Mouse (Mus musculus) mouse embryonic stem cell (cell line): ENCODE data around the gene Dcst1.

Experiments used
- in situ Hi-C, 2 experiments: fragments of 300-500 bp; cut with MboI; formaldehyde crosslinking; loops; 1 replicate in 1 of 2; 3 replicates in 1 of 2; pipeline ENCODE4 v1.14.3; 2019 to 2020; ENCODE audit warnings: low sequenced_read_pairs in 2 of 2, low pct_unique_long_range_greater_than_20kb in 1 of 2, mixed read lengths in 1 of 2; ENCODE audit not compliant: unreplicated experiment in 1 of 2

Dcst1 gene

DNA sequence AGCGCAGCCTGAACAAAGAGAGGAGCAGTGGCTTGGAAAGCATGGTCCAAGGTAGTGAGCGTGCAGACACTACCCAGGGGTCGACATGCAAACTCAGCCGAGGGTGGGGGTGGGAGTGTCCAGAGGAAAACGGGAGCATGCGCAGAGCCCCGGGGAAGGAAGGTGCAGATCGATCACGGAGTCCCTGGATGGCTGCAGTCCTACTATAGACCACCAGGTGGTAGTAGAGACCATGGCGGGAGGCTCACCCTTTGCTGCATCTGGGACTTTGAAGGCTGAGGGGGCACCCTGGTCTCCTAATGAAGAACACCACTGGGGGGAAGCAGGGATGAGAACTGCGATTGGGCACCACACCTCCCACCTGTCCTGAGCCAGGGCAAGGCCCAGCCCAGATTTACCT is 24.6 kb downstream of the Dcst1 start:
- in situ Hi-C loops = loop anchor here in 1 of 2 experiments (10.0 kb wide), 1 partner anchor 144 kb away; no protein-coding TSS in a partner anchor

DNA sequence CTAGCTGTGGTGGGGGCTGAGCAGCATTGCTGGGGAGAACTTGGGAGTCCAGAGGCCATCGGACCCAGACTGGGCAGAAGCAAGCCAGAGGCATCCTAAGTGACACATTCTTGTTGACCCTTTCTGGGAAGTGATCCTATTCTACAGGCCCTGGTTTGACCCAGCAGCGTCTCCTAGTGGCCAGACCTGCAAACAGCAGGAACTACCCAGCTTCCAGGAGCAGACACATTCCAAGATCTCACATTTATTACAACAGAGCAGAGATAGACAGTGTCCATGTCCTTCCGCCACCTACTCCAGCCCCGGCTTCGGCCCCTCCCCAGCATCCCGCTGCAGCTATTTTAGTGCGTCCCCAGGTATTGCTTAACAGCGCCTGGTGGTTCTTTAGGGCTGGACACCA is 25.6 kb downstream of the Dcst1 start:
- in situ Hi-C loops = no loop called here

DNA sequence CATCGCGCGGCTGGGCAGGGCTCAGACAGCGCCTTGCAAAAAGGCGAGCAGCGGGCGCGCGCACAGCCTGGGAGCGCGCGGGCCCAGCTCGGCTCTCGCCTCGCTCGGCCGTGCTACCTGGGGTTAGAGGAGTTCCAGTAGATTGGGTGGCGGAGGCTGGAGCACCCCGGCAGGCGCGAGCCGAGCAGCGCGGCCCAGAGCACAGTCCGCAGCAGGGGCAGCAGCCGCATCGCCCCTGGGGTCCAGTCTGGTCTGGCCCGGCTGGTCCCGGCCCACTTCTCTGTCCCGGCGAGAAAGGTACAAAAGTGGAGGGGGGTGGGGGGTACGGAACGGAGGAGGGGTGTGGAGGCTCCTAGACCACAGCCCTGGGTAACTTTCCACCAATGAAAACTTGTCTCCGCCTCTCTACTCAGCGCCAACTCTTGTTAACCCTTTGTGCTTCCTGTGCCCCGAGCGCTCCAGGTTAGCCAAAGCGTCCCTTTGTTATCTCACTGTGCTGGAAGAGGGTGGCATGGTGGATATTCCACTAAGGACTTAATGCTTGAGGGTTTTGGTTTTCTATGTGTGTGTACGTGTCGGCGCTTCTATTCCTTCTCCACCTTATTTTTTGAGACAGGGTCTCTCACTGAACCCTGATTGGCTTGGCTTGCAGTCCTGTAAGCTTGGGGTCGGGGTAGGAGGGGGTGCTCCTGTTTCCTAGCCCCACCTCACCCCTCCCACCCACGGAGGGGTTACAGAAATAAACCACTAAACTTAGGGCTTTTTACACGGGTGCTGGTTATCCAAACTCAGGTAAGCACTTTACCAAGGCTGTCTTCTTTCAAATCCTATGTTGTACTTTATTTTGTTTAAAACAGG is 27.1 kb downstream of the Dcst1 start, which contains the start of gene Efna4:
TSS of gene Efna4 (minus strand) at position 308 of the 858 bp plus-strand sequence.
- in situ Hi-C loops = no loop called here

DNA sequence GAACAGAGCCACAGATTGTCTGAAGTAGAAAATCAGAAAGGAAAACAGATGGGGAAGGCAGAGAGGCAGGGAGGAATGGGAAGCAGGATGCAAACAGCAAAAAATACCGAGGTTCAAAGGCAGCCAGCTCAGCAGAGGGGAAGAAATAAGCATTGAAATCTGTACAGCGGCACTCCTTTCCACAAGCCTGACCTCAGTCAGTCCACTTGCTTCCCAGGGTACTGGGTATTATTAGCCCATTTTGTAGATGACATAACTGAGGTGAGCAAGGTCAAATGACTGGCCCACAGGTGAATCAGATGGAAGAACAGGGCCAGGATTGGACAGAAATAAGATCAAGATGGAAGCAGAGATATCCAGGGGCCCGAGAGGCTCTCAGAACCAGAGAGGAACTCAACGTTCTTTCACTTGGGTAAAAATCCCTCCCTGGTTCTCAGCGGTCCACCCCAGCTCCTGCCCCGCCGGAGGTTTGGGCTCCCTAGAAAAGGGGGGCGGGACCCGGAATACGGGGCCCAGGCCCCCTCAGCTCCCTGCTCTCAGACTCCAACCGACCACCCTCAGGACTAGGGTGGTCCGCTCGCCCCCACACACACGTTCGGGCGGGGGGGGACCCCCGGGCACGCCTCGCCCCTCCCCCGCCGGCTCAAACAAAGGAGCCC is 27.9 kb downstream of the Dcst1 start:
- in situ Hi-C loops = no loop called here

DNA sequence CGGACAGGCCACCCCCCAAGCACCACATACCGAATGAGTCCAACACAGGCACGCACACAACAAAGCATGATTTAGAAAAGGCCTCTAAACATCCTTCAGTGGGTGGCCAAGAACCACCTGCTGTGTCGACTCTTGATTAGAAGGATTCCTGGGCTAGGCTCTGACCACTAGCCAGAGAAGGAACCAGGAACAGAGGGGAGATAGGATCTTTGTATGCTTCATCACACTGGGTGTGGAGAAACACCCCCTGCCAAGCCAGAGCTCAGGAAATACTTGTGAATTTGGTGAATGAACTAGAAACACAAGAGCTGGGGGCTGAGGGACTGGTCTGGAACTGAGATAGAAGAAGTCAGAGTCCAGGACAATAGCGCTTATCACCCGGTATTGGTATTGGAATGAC is 28.5 kb downstream of the Dcst1 start:
- in situ Hi-C loops = no loop called here

DNA sequence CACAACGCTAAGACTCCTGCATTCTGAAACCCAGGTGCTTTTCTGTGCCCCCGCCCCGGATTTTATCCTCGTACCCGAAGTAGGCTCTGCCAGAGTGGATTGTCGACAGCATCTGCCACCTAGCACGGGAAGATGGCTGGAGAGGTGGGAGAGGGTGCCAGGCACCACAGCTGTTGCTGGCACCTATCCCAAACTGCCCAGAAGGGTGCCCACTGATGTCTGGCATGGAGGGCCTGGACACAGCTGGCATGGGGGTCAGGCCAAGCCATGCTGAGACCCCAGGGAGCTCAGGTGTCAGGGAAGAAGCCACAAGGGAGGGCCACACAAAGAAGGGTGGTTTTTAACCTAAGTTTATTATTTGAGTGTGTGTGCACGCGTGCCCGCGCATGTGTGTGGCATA is 32.0 kb downstream of the Dcst1 start:
- in situ Hi-C loops = no loop called here

DNA sequence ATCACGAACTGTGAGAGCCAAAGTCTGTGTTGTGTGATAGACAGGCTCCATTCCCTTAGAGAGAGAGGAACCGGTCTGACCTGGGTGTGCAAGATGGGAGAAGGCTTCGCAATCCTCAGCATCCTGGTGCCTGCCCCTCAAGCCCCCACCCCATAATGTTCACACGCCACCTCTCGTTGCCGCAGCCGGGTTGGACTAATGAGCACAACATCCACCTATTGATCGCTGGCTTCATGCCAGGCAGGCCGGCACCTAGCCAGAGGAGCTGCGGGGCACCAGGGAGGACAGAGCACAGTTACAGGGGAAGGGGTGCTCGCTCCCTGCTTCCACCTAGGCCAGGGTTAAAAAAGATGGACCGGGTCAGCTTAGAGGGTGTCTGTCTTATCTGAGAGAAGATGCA is 32.6 kb downstream of the Dcst1 start:
- in situ Hi-C loops = no loop called here

DNA sequence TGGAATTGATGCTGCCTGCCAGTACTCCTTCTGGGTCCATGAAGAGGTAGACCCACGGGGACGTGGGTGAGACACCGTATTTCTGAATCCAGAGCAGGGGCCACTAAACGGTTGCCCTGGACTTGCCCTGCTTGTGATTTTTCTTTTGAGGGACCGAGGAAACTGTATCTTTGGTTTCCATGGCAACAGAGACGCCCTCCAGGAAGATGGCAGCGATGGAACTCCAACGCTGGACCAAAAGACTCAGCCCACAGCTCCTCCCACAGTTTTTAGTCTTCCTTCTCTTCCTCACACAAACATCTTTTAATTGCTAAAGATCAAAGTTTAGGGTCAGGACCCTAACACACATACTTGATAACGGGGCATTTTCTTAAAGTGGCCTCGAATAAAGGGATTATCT is 33.0 kb downstream of the Dcst1 start:
- in situ Hi-C loops = no loop called here

DNA sequence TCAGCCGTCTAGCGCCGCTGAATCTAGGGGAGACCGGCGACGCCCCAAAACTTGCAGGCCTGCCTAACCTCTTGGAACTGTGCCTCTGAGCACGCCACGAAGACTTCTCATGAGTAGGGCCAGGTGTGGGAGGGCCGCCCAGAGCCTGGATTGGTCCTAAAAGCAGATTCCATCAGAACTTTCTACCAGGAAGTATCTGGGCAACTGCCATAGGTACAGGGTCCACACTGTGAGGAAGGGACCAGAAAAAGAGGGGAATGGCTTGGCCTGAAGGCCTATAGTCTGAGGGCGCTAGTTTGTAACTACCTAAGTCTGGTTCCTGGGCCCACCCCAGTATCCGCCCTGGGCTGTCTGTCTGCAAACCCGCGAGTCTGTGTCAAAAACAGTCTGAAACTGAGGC is 33.5 kb downstream of the Dcst1 start:
- in situ Hi-C loops = no loop called here

DNA sequence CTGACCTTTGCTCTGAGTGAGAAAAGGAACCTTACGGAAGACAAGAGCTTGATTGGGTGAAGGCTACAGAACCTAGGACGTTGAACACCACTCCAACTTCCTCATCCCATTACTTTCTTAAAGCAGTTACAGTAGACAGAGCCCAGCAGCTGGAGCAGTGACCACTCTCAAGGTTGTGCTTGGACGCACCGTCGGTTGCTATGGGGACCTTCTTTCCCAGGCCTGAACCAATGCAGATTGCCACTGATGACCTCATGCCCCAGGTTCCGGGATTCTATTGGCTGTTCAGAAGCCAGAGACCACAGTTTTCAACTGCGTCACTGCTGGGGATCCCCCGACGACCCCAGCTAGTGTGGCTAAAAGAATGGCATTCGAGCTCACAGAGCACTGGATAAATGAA is 34.1 kb downstream of the Dcst1 start:
- in situ Hi-C loops = no loop called here

DNA sequence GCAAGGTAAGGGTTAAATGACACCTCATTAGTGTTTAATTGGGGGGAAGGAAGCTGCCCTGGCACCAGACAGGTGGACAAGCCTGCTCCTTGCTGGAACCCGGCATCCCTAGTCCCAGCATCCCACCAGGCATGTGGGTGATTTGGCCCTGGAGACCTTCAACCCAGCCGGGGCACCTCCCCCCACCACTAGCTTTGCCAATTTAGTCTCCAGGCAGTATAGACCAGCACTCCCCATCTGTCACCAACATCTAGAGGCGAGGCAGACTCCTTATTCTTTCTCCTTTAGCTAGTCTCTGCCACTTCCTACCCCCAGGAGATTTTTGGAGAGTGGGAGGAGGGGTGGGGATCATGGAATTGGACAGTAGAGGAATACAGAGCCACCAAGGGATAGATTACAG is 34.7 kb downstream of the Dcst1 start:
- in situ Hi-C loops = no loop called here

DNA sequence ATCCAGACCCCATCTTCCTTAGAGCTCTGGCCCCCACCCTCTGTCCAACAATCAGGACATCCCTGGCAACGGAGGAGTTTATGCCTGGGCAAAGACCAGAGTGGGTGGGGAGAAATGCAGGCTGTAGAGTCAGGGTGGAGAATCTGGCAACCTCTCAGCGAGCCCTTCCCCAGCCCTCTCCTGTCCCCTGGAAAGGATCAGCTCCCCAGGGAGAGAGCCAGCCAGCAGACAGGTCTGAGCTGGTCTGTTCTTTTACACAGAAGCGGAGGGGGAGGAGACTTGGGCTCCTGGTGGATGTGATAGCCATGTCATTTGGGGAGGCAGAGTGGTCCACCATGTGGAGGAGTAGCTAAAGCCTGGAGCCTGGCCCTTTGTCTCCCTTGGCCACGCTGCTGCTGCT is 36.4 kb downstream of the Dcst1 start:
- in situ Hi-C loops = no loop called here

DNA sequence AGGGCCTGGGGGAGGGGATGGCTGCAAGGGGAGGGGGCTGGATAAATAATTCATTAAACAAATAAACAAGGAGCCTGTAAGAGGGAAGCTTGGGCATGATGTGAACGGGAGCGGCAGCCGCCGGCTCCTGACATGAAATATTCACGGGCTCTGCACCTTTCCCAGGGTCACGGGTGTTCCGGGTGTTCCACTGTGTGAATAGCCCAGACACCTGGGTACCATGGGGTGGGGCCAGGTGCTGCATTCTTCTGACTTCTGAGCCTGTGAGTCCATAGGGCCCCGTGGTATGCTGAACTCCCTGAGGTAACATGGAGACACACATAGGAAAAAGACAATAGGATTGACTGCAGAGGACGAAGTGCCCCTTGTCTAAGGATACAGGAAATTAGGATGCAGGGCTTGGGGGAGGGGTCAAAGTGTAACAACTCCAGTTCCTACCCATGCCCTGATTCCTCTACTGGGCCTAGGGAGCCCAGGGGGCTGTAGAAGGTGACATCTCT is 37.6 kb downstream of the Dcst1 start:
- in situ Hi-C loops = no loop called here

DNA sequence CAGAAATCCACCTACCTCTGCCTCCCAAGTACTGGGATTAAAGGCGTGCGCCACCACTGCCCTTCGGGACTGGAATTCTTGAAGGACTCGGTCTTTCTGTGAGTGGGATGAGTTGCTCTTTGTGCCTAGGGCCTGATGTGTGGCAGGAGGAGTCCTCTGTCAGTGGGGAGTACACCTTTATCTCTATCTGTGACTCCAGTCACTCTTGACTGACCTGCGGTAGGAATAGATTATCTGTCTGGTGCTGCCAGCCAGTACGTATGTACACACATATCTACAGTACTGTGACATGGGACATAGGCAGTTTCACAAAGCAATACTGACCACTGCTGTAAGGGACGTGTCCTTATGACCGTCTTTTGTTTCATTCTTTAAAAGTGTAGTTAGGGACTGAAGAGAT is 39.2 kb downstream of the Dcst1 start:
- in situ Hi-C loops = no loop called here

DNA sequence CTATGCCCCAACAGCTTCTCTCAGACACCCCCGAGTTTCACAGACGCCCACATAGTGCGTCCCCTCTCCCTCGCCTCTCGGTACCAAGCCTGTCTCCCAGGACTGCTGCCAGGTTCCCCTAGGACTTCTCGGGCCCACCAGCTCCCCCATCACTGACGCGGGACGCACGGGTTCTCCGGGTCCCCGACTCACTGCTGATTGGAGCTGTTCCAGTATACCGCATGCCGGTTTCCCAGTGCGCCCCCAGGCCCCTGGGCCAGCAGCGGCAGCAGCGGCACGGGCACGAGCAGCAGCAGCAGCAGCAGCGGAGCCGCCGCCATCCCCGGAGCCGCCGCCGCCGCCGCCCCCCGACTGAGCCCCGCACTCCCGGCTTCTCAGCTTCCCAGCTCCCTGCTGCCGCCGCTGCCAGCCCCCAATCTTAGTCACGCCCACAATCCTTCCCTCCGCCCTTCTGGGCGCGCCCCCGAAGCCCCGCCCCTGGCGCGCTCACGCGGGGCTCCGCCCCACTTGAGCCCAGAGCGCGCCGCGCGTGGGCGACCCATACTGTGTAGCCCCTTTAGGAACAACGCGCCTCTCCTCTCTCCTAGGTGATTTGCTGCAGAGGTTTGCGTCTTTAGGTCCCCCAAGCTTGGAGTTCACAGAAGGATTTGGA is 42.4 kb downstream of the Dcst1 start, which contains the start of gene Efna3:
TSS of gene Efna3 (minus strand) at position 452 of the 652 bp plus-strand sequence.
- in situ Hi-C loops = no loop called here

DNA sequence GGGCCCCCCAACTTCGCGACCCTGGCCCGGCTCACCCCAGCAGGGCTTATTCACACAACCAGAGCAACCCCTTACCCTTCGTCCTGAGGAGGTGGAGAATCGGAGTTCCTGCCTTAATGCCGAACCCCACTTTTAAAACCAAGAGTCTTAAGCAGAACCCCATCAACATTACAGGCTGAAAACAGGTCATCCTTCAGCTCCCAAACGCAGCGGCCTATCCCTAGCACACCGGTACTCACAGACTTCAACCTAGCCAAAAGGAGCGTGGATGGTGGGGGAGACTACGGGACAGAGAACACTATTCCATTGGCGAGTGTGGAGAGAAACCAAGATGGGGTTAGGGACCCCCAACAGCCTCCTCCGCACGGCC is 42.9 kb downstream of the Dcst1 start:
- in situ Hi-C loops = no loop called here

DNA sequence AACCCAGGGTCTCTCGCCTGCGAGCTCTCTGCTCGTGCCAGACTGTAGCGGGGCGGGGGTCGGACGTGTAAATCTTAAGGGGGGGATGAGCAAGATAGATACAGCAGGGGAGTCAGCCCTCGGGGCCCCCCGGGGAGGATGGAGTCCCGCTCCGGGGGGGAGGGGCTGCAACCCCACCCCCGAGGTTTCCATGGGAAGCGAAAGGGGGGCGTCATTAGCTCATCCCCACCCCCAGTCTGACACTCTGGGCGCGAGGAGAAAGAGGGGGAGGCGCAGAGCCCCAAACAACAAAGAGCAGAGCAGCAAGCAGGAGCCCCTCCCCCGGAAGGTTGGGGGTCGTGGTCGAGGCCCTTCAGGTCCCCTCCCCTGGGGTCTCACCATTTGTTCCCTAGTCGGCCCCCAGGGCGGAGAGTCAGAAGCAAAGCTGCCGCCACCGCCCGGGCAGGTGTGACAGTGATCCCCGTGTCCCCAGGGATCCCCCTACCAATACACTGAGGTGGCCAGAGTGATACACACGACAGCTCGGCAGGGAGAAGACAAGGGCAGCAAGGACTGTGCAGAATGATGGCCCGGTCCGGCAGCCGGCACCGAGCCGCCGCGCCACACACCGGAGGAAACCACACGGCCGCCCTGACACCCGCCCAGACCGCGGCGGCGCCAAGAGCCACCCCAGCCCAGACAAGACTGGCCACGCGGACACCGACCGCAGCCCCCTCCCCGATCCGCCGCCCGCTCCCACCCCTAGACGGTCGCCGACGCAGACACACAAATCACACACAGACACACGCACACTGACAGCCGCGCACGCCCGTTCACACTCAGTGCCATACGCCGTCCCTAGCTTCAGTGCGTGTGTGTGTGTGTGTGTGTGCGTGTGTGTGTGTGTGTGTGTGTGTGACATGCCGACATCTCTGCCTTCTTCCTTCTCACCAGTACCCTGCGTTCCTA is 43.6 kb downstream of the Dcst1 start:
- in situ Hi-C loops = no loop called here

DNA sequence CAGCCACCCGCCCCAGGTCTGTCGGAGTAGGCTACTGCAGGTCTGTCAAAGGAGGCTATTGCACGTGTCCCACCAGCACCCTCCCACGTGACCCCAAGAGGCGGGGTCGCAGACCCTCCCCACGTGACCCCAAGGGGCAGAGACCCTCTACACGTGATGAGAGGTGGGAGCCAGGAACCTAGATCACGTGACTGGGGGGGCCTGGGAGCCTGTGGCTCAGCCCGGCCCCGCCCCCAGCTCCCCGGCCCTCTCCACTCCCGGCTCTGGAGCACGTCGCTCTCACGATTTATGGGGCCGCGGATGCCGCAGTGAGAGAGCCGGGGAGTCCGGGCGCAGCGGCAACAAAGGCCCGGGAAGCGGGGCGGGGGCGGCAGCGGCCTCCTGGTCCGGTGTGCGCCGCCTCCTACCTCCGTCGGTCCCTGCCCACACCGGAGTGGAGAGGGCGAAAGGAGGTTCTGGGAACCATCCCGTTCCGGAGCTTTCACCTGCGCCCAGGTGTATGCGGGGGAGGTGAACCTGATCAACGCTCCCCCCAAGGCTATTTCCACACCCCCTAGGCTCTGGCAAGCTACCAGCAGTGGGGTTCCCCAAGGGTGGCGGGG is 44.4 kb downstream of the Dcst1 start:
- in situ Hi-C loops = no loop called here
